Mouse (Mus musculus) CH12.LX (cell line): Measurements from ENCODE around the gene Apba3. TPM values are rescaled to one million over a fixed set of nuclear protein-coding genes. Genes with fewer than 3 reads are reported as not detected.

Experiments used
- DNase-seq: peaks from one replicate; pipeline ENCODE4 v3.0.0-alpha.2; 2013; ENCODE audit errors: extremely low read depth
- H3K27ac ChIP-seq: 2 replicates; pipeline ENCODE4 v1.5.1; 2012; ENCODE audit warnings: low read depth, mild to moderate bottlenecking, control low read depth, moderate library complexity; ENCODE audit not compliant: insufficient read depth
- H3K27me3 ChIP-seq: replicated peaks from 2 replicates; pipeline ENCODE3; 2012; ENCODE audit warnings: inconsistent platforms
- H3K36me3 ChIP-seq, 2 experiments: replicated peaks in 1 of 2; 2 replicates each; pipeline versions ENCODE3 to v1.6.1; 2012; ENCODE audit warnings: inconsistent platforms in 1 of 2, low read length in 1 of 2, mild to moderate bottlenecking in 1 of 2, mixed read lengths in 1 of 2, moderate library complexity in 1 of 2; ENCODE audit not compliant: control insufficient read depth in 1 of 2, insufficient read depth in 1 of 2
- H3K4me1 ChIP-seq, 2 experiments: 2 replicates each; pipeline ENCODE4 v1.6.1; 2012; ENCODE audit warnings: inconsistent platforms in 1 of 2, moderate library complexity in 1 of 2; ENCODE audit not compliant: insufficient read depth in 2 of 2, control insufficient read depth in 1 of 2
- H3K4me2 ChIP-seq: 2 replicates; pipeline ENCODE4 v1.6.1; 2012; ENCODE audit warnings: low read depth, mild to moderate bottlenecking, control low read depth; ENCODE audit not compliant: poor library complexity, insufficient read depth, severe bottlenecking
- H3K4me3 ChIP-seq, 3 experiments: fragments of 150-350 bp in 1 of 3; sonication (generic) in 1 of 3; replicated peaks in 1 of 3; 2 replicates each; pipeline versions ENCODE3 to v1.5.1; 2011 to 2012; ENCODE audit warnings: low read depth in 2 of 3, low read length in 2 of 3, mild to moderate bottlenecking in 2 of 3, moderate library complexity in 2 of 3, control low read depth in 1 of 3, improper control_type of control experiment in 1 of 3, inconsistent platforms in 1 of 3, mixed read lengths in 1 of 3; ENCODE audit not compliant: poor library complexity in 1 of 3
- H3K79me2 ChIP-seq: replicated peaks from 2 replicates; pipeline ENCODE4 v1.6.1; 2012; ENCODE audit warnings: mild to moderate bottlenecking, moderate library complexity; ENCODE audit not compliant: control insufficient read depth, poor library complexity, insufficient read depth, severe bottlenecking; ENCODE audit errors: extremely low read depth
- H3K9ac ChIP-seq: 2 replicates; pipeline ENCODE4 v1.6.1; 2012; ENCODE audit warnings: low read depth, mild to moderate bottlenecking, control low read depth, moderate library complexity; ENCODE audit not compliant: insufficient read depth
- H3K9me3 ChIP-seq: replicated peaks from 2 replicates; pipeline ENCODE3; 2012; ENCODE audit warnings: low read length, inconsistent platforms, mixed read lengths
- BHLHE40 ChIP-seq: IDR thresholded peaks from 2 replicates; pipeline ENCODE4 v1.6.1; 2011; ENCODE audit warnings: mild to moderate bottlenecking, low read depth, low read length, improper control_type of control experiment
- CHD1 ChIP-seq: IDR thresholded peaks from 2 replicates; pipeline ENCODE4 v1.6.1; 2012; ENCODE audit warnings: low read depth, low read length, improper control_type of control experiment, inconsistent platforms
- CHD2 ChIP-seq: IDR thresholded peaks from 2 replicates; pipeline ENCODE4 v1.6.1; 2011; ENCODE audit warnings: low read length, improper control_type of control experiment
- E2F4 ChIP-seq: IDR thresholded peaks from 2 replicates; pipeline ENCODE4 v1.6.1; 2011; ENCODE audit warnings: low read depth, low read length, improper control_type of control experiment; ENCODE audit not compliant: insufficient replicate concordance
- ELF1 ChIP-seq: IDR thresholded peaks from 2 replicates; pipeline ENCODE4 v1.6.1; 2014; ENCODE audit warnings: low read depth, mild to moderate bottlenecking, inconsistent platforms, low read length, improper control_type of control experiment
- EP300 ChIP-seq: IDR thresholded peaks from 2 replicates; pipeline ENCODE4 v1.6.1; 2011; ENCODE audit warnings: low read length, improper control_type of control experiment
- GABPA ChIP-seq: IDR thresholded peaks from 2 replicates; pipeline ENCODE4 v1.6.1; 2012; ENCODE audit warnings: low read depth, low read length, improper control_type of control experiment, inconsistent platforms; ENCODE audit not compliant: insufficient replicate concordance
- IRF4 ChIP-seq: IDR thresholded peaks from 2 replicates; pipeline ENCODE4 v1.6.1; 2014; ENCODE audit warnings: low read depth, mild to moderate bottlenecking, inconsistent platforms, low read length, improper control_type of control experiment
- KAT2A ChIP-seq: IDR thresholded peaks from 2 replicates; pipeline ENCODE4 v1.6.1; 2012; ENCODE audit warnings: low read length, improper control_type of control experiment, inconsistent platforms; ENCODE audit not compliant: insufficient replicate concordance
- MAFK ChIP-seq: IDR thresholded peaks from 2 replicates; pipeline ENCODE4 v1.6.1; 2011; ENCODE audit warnings: low read length, improper control_type of control experiment; ENCODE audit not compliant: insufficient replicate concordance
- MAX ChIP-seq: IDR thresholded peaks from 2 replicates; pipeline ENCODE4 v1.6.1; 2011; ENCODE audit warnings: low read length, improper control_type of control experiment
- MXI1 ChIP-seq: IDR thresholded peaks from 2 replicates; pipeline ENCODE4 v1.6.1; 2011; ENCODE audit warnings: mild to moderate bottlenecking, low read depth, low read length, improper control_type of control experiment
- NELFE ChIP-seq: IDR thresholded peaks from 2 replicates; pipeline ENCODE4 v1.6.1; 2011; ENCODE audit warnings: low read depth, low read length, improper control_type of control experiment
- NRF1 ChIP-seq: IDR thresholded peaks from 2 replicates; pipeline ENCODE4 v1.6.1; 2014; ENCODE audit warnings: low read depth, mild to moderate bottlenecking, inconsistent platforms, low read length, improper control_type of control experiment, moderate library complexity
- PAX5 ChIP-seq: IDR thresholded peaks from 2 replicates; pipeline ENCODE4 v1.6.1; 2012; ENCODE audit warnings: low read length, inconsistent platforms, mixed read lengths
- RAD21 ChIP-seq: IDR thresholded peaks from 2 replicates; pipeline ENCODE4 v1.6.1; 2011; ENCODE audit warnings: low read depth, mild to moderate bottlenecking, low read length, improper control_type of control experiment, moderate library complexity
- SMC3 ChIP-seq: IDR thresholded peaks from 2 replicates; pipeline ENCODE4 v1.6.1; 2011; ENCODE audit warnings: low read depth, low read length, improper control_type of control experiment
- TBP ChIP-seq: conservative IDR thresholded peaks from 2 replicates; pipeline ENCODE4 v1.6.1; 2011; ENCODE audit warnings: low read depth, low read length, improper control_type of control experiment
- TCF12 ChIP-seq: IDR thresholded peaks from 2 replicates; pipeline ENCODE4 v1.6.1; 2014; ENCODE audit warnings: low read depth, mild to moderate bottlenecking, inconsistent platforms, low read length, improper control_type of control experiment
- UBTF ChIP-seq: IDR thresholded peaks from 2 replicates; pipeline ENCODE4 v1.6.1; 2012; ENCODE audit warnings: low read depth, mild to moderate bottlenecking, inconsistent platforms, low read length, improper control_type of control experiment, moderate library complexity
- USF1 ChIP-seq: IDR thresholded peaks from 2 replicates; pipeline ENCODE4 v1.6.1; 2014; ENCODE audit warnings: low read depth, mild to moderate bottlenecking, inconsistent platforms, low read length, improper control_type of control experiment
- USF2 ChIP-seq: conservative IDR thresholded peaks from 2 replicates; pipeline ENCODE4 v1.6.1; 2011; ENCODE audit warnings: low read depth, low read length, improper control_type of control experiment
- ZMIZ1 ChIP-seq: IDR thresholded peaks from 2 replicates; pipeline ENCODE4 v1.6.1; 2012; ENCODE audit warnings: low read depth, mild to moderate bottlenecking, inconsistent platforms, low read length, improper control_type of control experiment
- ZNF384 ChIP-seq: IDR thresholded peaks from 2 replicates; pipeline ENCODE4 v1.6.1; 2012; ENCODE audit warnings: low read depth, low read length, improper control_type of control experiment, inconsistent platforms
- dilution Hi-C: fragments of 300-500 bp; cut with MboI; formaldehyde crosslinking; loops from 2 replicates; pipeline ENCODE4 v1.14.3; 2020; ENCODE audit warnings: low sequenced_read_pairs; ENCODE audit not compliant: extremely low pct_unique_long_range_greater_than_20kb, extremely low pct_ligation_motif_present
- in situ Hi-C: fragments of 300-500 bp; cut with MboI; formaldehyde crosslinking; loops from 3 replicates; pipeline ENCODE4 v1.14.3; 2019; ENCODE audit warnings: low sequenced_read_pairs, low pct_ligation_motif_present, low pct_unique_long_range_greater_than_20kb, mixed read lengths
- polyA plus RNA-seq: library from polyadenylated mRNA; unstranded; fragments of >175 nt; gene quantifications from 2 replicates; pipeline ENCODE4 v1.2.1, GENCODE M21; 2012; ENCODE audit warnings: low read depth; ENCODE audit not compliant: insufficient read length
- total RNA-seq, 2 experiments: library from RNA; depleted of rRNA; stranded (reverse); fragments of 300-350 nt in 1 of 2; fragments of >200 nt in 1 of 2; gene quantifications; 2 replicates each; pipeline ENCODE4 v1.2.3; 2012 to 2014

The Apba3 gene
- total and polyA plus RNA-seq, 3 experiments = 40.2 to 149 (median 47.4) TPM

GRCm38 (mm10) chr10:81236471-81237268 is 30.1 kb upstream of the Apba3 start:
- H3K4me3 ChIP-seq = no peak overlapping the region
- in situ Hi-C loops (loop anchor here (5.0 kb wide), 1 partner anchor 34 kb away; the partner anchor contains the start of gene Nmrk2), dilution Hi-C loops (no loop called here)
- H3K27ac ChIP-seq = no peak overlapping the region
- no peak overlapping the region for H3K9ac ChIP-seq
- peaks cover 0 to 55% of the 10 kb centered on the region in 2 experiments for H3K36me3 ChIP-seq
- no peaks in the 10 kb centered on the region for H3K27me3 ChIP-seq
- H3K4me2 ChIP-seq = no peak overlapping the region
- TF ChIP-seq ELF1 = no peak
- TF ChIP-seq IRF4 = no peak
- H3K9me3 ChIP-seq = no peaks in the 10 kb centered on the region
- H3K79me2 ChIP-seq = no peaks in the 10 kb centered on the region
- DNase-seq = no peak
- H3K4me1 ChIP-seq = peaks cover 8 to 20% of the 10 kb centered on the region in 2 experiments

DNA sequence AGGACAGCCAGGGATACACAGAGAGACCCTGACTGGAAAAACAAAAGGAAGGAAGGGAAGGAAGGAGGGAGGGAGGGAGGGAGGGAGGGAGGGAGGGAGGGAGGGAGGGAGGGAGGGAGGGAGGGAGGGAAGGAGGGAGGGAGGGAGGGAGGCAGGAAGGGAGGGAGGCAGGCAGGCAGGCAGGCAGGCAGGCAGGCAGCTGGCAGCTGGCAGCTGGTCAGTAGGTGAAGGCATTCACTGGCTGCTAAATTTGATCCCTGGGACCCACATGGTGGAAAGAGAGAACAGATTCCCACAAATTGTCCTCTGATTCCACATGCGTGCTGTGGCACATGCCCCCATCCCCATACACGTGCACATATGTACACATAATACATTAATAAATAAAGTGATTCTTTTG is 28.1 kb upstream of the Apba3 start:
- no peaks in the 10 kb centered on the region for H3K9me3 ChIP-seq
- H3K27ac ChIP-seq = no peak overlapping the region
- in situ Hi-C loops = loop anchor here (5.0 kb wide), 1 partner anchor 36 kb away; the partner anchor contains the start of gene Nmrk2
- TF ChIP-seq E2F4 (no peak), ZMIZ1 (no peak), PAX5 (no peak), MXI1 (no peak), TBP (no peak), NELFE (no peak), ELF1 (no peak), BHLHE40 (no peak), USF2 (no peak), CHD2 (no peak)
- peaks cover 0 to 70% of the 10 kb centered on the region in 2 experiments for H3K36me3 ChIP-seq
- DNase-seq = no peak
- H3K27me3 ChIP-seq = no peaks in the 10 kb centered on the region
- H3K4me1 ChIP-seq = peaks cover 0 to 9% of the 10 kb centered on the region in 2 experiments; a peak in 3 of 4 replicates
- H3K4me3 ChIP-seq = no peak overlapping the region
- dilution Hi-C loops = no loop called here
- no peak overlapping the region for H3K9ac ChIP-seq
- H3K4me2 ChIP-seq = no peak overlapping the region
- no peaks in the 10 kb centered on the region for H3K79me2 ChIP-seq

- in situ Hi-C loops (no loop called here), dilution Hi-C loops (no loop called here)
- Histone ChIP-seq H3K9ac (no peak overlapping the region), H3K4me2 (no peak overlapping the region), H3K9me3 (no peaks in the 10 kb centered on the region), H3K4me3 (no peak overlapping the region), H3K4me1 (peaks cover 5 to 16% of the 10 kb centered on the region in 2 experiments), H3K36me3 (peaks cover 0 to 64% of the 10 kb centered on the region in 2 experiments), H3K79me2 (no peaks in the 10 kb centered on the region), H3K27me3 (no peaks in the 10 kb centered on the region), H3K27ac (no peak overlapping the region)
- peak; percentile 78 for DNase-seq
- TF ChIP-seq TCF12 = no peak
- no peak for TF ChIP-seq NRF1
- TF ChIP-seq RAD21 = peak; percentile 41
- TF ChIP-seq EP300 = no peak
- no peak for TF ChIP-seq CHD2
- TF ChIP-seq E2F4 = no peak
- no peak for TF ChIP-seq KAT2A
- peak; percentile 71 for TF ChIP-seq SMC3
- TF ChIP-seq IRF4 = no peak
- no peak for TF ChIP-seq NELFE
- no peak for TF ChIP-seq ZNF384
- TF ChIP-seq GABPA = no peak
- TF ChIP-seq ZMIZ1 = no peak
- TF ChIP-seq USF1 = no peak
- no peak for TF ChIP-seq CHD1
- no peak for TF ChIP-seq USF2
- TF ChIP-seq MAFK = no peak
- no peak for TF ChIP-seq UBTF
- no peak for TF ChIP-seq MAX
These were observed 25.9 kb upstream of the Apba3 start for GRCm38 (mm10) chr10:81240876-81241275.
